Mouse (Mus musculus): Measurements from ENCODE around the gene Smbd1. TPM values are rescaled to one million over a fixed set of nuclear protein-coding genes. Genes with fewer than 3 reads are reported as not detected.

Smbd1 gene
- total RNA-seq, 2 experiments from 2014 or later = not detected

- intact Hi-C loops (cut with DNase I) = loop anchor here (2.0 to 5.0 kb wide), 2 partner anchors 64 to 117 kb away; no protein-coding TSS in a partner anchor
- peak; percentile 56 to 61 for DNase-seq
Measured at GRCm38 (mm10) chr16:32814539-32814938, 4.3 kb upstream of the Smbd1 start.

GRCm38 (mm10) chr16:32813771-32814170, 3.5 kb upstream of the Smbd1 start:
- intact Hi-C loops (cut with DNase I) = loop anchor here (1.0 to 5.0 kb wide), 3 partner anchors 65 to 211 kb away; no protein-coding TSS in a partner anchor

GRCm38 (mm10) chr16:32813362-32813761, 3.1 kb upstream of the Smbd1 start:
- DNase-seq = no peak
- intact Hi-C loops (cut with DNase I) = loop anchor here (1.0 to 5.0 kb wide), 2 partner anchors 116 to 211 kb away; no protein-coding TSS in a partner anchor

More at GRCm38 (mm10) chr16:32813771-32814170, 3.5 kb upstream of the Smbd1 start:
- no peak for DNase-seq

DNA sequence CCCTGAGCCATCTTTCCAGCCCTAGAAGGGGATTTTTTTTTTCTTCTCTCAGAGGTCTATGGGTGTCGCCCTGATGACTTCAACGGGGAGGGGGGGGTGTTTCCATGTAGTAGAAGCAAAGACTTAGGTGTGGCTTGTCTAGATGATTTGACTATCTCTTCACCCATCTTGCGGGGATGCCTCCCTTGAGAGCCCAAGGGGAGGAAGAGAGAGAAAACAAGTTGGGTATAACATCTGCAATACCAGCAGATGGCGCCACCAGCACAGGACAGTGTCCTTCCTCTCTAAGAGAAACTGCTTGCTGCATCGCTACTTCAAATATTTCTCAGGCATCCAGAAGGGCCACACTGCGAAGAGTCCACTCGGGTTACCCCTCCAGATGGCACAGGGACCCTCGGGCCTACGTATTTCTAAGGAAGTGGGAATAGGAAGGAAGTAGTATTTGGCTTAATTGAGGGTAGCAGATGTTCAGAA, 2.6 kb upstream of the Smbd1 start:
- intact Hi-C loops (cut with DNase I) = loop anchor here (1.0 to 5.0 kb wide), 2 partner anchors 116 to 211 kb away; no protein-coding TSS in a partner anchor

GRCm38 (mm10) chr16:32807408-32808185, 2.7 kb downstream of the Smbd1 start:
- no peak for DNase-seq
- intact Hi-C loops (cut with DNase I) = loop anchor here (5.0 kb wide), 1 partner anchor 350 kb away; no protein-coding TSS in a partner anchor

More for the DNA sequence above, 2.6 kb upstream of the Smbd1 start:
- peak; percentile 88 to 94 for DNase-seq

GRCm38 (mm10) chr16:32805151-32805550, 5.1 kb downstream of the Smbd1 start:
- no peak for DNase-seq
- intact Hi-C loops (cut with DNase I) = loop anchor here (5.0 kb wide), 1 partner anchor 352 kb away; no protein-coding TSS in a partner anchor

DNA sequence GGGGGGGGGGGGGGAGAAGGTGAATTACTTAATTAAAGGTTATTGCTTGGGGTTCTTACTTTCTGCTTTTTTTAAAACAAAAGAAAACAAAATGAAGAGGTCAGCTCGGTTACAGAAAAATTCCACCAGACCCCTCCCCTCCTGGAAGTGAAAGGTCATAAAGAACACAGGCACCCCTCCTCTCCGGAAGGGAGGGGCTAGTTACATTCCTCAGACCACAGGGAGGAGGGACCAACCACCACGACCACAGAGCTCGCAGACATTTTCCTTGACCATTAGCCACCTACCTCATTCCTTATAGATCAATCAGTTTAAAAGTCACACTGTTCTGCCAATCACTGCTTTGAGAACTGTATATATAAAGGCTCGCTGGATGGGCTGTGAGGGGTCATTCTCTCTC, 6.4 kb downstream of the Smbd1 start:
- intact Hi-C loops (cut with DNase I) = no loop called here
- DNase-seq = no peak

DNA sequence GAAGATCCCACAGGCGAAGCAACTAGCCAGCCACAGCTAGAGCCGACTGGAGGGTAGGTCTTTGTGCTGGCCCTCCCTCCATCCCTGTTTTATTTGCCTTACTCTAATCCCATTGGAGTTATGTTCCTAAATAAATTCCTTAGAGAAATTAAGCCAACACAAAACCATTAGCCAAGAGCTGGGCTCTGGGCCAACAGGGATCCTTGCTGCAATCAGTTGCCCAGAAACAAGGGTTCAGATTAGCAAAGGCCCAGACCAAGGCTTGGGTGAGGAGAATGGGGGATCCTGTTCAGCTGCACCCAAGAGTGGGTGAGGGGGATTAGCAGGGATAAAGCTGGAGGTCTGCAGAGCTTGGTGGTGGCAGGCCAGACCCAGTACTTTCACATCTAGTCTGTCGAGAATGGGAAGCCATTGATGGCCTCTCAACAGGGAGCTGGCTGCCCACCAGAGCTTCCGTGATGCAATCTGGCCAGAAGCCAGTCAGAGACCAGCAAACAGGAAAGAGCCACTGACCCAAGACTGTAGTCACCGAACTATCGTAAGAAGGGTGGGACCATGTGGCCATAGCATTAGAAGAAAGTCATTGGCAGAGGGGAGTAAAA, 6.9 kb downstream of the Smbd1 start:
- DNase-seq = peak; percentile 73 to 77
- intact Hi-C loops (cut with DNase I) = no loop called here

GRCm38 (mm10) chr16:32797426-32797689, 12.9 kb downstream of the Smbd1 start, which contains the start of gene Muc20:
TSS of gene Muc20 (minus strand) at chr16:32797435.
- intact Hi-C loops (cut with DNase I) = no loop called here
- no peak for DNase-seq

- intact Hi-C loops (cut with DNase I) = no loop called here
Measured at GRCm38 (mm10) chr16:32796676-32797425, 13.4 kb downstream of the Smbd1 start.

GRCm38 (mm10) chr16:32795177-32795576, 15.1 kb downstream of the Smbd1 start:
- intact Hi-C loops (cut with DNase I) = no loop called here
- DNase-seq = no peak

More at GRCm38 (mm10) chr16:32796676-32797425, 13.4 kb downstream of the Smbd1 start:
- DNase-seq = no peak

DNA sequence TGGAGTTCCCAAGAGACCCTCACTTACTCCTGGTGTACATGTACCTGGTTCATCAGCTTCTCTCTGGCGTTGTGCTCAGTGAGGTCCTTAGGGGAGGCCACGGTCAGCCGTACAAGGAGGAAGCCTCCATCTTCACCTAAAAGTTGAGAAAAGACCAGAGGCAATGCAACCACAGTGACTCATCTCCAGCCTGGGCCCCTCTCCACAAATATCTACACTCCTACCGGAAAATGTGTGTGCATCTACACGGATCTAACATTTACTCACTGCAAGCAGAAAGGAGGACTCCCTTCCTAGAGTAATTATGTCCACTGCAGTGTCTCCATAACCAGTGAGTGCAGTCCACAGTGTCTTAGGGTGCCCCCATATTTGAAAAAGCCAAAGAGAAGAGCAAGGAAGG, 20.2 kb downstream of the Smbd1 start:
- intact Hi-C loops (cut with DNase I) = no loop called here
- DNase-seq = no peak

- intact Hi-C loops (cut with DNase I) = loop anchor here (5.0 kb wide), 1 partner anchor 78 kb away; no protein-coding TSS in a partner anchor
- DNase-seq = no peak
Measured at GRCm38 (mm10) chr16:32784840-32785239, 25.4 kb downstream of the Smbd1 start.

DNA sequence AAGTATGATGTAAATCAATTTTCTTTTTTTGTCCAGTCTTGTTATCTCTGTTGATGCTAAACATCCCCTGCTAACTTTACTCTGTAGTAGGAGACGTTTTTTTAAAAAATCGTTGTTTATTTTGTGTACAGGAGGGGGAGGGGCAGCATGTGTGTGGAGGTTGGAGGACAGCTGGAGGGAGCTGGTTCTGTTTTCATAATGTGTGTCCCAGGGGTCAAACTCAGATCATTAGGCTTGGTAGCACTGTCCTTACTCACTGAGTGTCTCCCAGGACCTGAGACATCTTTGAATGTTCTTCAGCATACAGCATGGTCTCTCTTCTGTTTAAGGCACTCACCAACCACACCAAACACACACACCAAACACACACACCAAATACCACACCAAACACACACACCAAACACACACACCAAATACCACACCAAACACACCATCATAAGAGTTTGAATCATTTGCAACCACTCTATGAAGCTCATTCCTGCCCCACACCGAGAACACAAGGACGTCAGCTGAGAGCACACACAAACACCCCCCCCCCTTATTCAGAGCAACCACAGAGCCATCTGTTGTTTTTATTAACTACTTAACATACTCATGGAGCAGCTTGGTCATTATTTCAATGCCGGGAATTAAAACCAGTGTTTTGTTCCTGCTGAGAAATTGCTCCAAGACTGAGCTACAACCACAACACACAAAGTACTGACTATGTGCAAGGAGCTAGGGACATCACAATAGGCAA, 26.8 kb downstream of the Smbd1 start:
- DNase-seq = no peak
- intact Hi-C loops (cut with DNase I) = no loop called here

- intact Hi-C loops (cut with DNase I) = no loop called here
- no peak for DNase-seq
Measured at GRCm38 (mm10) chr16:32778956-32779355, 31.3 kb downstream of the Smbd1 start.

DNA sequence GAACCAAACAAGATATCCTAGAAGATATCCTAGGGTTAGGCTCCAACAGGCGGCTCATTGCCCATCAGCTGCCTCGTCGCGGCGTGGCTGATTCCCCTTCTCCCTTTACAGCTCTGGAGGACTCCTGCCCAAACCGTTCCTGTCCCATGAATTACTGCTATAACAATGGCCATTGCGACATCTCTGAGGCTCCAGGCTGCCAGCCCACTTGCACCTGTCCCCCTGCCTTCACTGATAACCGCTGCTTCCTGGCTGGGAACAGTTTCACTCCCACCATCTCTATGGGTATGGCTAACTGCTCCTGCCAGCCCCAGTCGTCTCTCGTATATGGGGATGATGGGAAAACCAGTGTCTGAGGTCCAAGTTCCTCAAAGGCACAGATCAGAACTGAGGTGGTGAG, 33.6 kb downstream of the Smbd1 start:
- intact Hi-C loops (cut with DNase I) = no loop called here
- DNase-seq = no peak

DNA sequence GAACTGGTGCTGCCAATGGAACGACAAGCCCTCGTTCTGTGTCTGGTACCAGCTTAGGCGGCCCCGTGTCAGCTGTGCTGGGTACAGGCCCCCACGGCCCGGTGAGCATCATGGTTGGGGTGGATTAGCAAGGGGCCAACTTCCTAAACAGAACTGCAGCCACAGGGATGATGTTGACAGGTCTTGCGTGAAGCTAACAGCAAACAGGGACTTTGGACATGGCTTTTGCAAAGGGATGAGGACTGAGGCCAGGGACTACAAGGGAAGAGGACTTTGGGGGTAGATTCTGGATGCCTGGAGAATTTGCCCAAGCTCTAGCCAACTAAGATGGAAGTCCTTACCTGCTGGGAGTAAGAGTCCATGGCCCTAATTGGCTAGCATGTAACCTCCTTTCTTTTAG, 43.4 kb downstream of the Smbd1 start:
- intact Hi-C loops (cut with DNase I) = no loop called here
- DNase-seq = no peak

GRCm38 (mm10) chr16:32764961-32765360, 45.3 kb downstream of the Smbd1 start:
- intact Hi-C loops (cut with DNase I) = no loop called here
- no peak for DNase-seq

DNA sequence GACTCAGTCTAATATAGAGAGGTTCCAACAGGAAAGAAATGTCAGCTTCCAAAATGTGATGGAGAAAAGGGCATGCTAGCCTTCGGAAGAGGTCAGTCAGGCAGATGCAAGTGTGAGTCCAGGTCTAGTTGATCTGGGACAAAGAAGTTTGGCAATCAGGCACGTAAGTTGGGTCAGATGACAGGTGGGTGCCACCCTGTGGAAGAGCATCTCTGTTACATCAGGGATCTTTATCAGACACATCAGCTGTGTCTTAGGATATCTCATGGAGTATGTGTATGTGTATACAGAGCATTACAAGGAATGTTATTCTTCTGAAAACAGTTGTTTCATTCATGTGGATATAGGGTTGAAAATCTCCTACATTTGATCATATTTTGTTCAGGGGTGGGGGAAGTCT, 45.7 kb downstream of the Smbd1 start:
- intact Hi-C loops (cut with DNase I) = no loop called here
- DNase-seq = no peak
